Mouse (Mus musculus) cerebellum, adult 2 months (tissue): ENCODE results near the gene Onecut1. TPM values are rescaled to one million over a fixed set of nuclear protein-coding genes. Genes with fewer than 3 reads are reported as not detected.

Experiments used
- DNase-seq, 2 experiments: peaks; one replicate each; pipeline ENCODE4 v3.0.0; 2021
- H3K27ac ChIP-seq: fragments of 200-500 bp; 2 replicates; pipeline ENCODE4 v1.5.1; 2012; ENCODE audit warnings: low read length, control low read depth, inconsistent platforms; ENCODE audit not compliant: insufficient read depth
- H3K27me3 ChIP-seq: fragments of 200-500 bp; 2 replicates; pipeline ENCODE4 v1.6.1; 2012; ENCODE audit warnings: inconsistent platforms, mild to moderate bottlenecking, low read length, moderate library complexity; ENCODE audit not compliant: control insufficient read depth, insufficient read depth
- H3K4me1 ChIP-seq: fragments of 200-500 bp; 2 replicates; pipeline ENCODE4 v1.6.1; 2011; ENCODE audit warnings: low read length; ENCODE audit not compliant: control insufficient read depth, insufficient read depth
- H3K4me3 ChIP-seq: fragments of 200-500 bp; replicated peaks from 2 replicates; pipeline ENCODE3; 2011; ENCODE audit warnings: mild to moderate bottlenecking, low read depth, low read length, control low read depth; ENCODE audit not compliant: insufficient read depth
- CTCF ChIP-seq: fragments of 200-500 bp; IDR thresholded peaks from 2 replicates; pipeline ENCODE4 v1.5.1; 2011; ENCODE audit warnings: low read depth, mild to moderate bottlenecking, control low read depth, low read length, moderate library complexity, borderline replicate concordance; ENCODE audit not compliant: insufficient read depth
- POLR2A ChIP-seq: fragments of 200-500 bp; IDR thresholded peaks from 2 replicates; pipeline ENCODE4 v1.6.1; 2011; ENCODE audit warnings: low read length, control low read depth, borderline replicate concordance; ENCODE audit not compliant: insufficient read depth
- WGBS: fragments of 180-500 bp; shearing (Covaris S2); methylation state at CpG from one replicate; pipeline ENCODE4 v1.1.7; 2018; 5-methylcytosine and 5-hydroxymethylcytosine counted together
- polyA plus RNA-seq: library from polyadenylated mRNA; depleted of rRNA; stranded (reverse); fragments of >200 nt; gene quantifications from 2 replicates; pipeline ENCODE4 v1.2.3, GENCODE M21; 2012

Onecut1 gene
- polyA plus RNA-seq, 1 experiment = 0.21 TPM

DNA sequence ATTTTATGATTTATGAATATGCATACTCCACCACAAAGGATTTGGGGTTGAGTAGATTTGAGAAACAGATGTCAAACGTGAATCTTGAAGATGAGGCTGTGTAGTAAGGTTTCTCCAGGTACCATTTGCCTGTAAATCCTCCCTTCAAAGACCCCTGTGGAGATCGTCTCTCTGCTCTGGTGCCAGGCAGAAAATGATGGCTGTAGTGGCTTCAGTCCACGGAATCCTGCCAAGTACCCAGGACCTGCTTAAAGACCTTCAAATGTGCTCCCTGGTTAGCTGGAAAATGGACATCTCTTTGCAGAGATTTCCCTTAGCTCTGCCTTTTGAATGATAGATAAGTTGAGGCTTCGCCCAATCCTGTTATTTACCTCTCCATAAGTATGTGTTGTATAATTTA is 26.1 kb downstream of the Onecut1 start:
- no peak overlapping the region for H3K4me3 ChIP-seq
- TF ChIP-seq POLR2A = no peak
- no peak for TF ChIP-seq CTCF

DNA sequence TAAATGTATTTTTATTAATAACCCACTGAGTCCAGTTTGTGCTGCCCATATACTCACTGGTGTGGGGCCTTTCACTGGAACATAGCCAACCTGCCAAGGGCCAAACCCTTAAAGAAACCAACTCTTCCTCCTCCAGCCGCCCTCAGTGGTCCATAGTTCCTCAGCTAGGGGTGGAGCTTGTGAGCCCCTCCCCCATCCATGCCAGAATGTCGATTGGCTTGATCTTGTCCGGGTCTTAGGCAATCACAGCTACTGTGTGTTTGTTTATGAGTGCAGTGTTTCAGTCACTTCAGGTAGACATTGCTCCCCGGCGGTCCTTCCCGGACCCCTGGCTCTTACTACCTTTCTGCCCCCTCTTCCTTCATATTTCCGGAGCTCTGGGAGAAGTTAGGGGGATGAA is 35.0 kb downstream of the Onecut1 start:
- no peak overlapping the region for H3K4me3 ChIP-seq
- TF ChIP-seq POLR2A (no peak), CTCF (no peak)
- no peak for DNase-seq
- H3K27ac ChIP-seq = no peak overlapping the region
- H3K27me3 ChIP-seq = no peaks in the 10 kb centered on the region
- H3K4me1 ChIP-seq = no peaks in the 10 kb centered on the region
- 86% methylated on average over 7 of the region's 7 CpGs for WGBS

More for the DNA sequence above, 26.1 kb downstream of the Onecut1 start:
- H3K27ac ChIP-seq = no peak overlapping the region
- H3K27me3 ChIP-seq = no peaks in the 10 kb centered on the region
- DNase-seq = no peak
- WGBS = 31% methylated on average over 4 of the region's 4 CpGs
- no peaks in the 10 kb centered on the region for H3K4me1 ChIP-seq

GRCm38 (mm10) chr9:74897375-74897982 is 35.8 kb downstream of the Onecut1 start:
- Histone ChIP-seq H3K27me3 (no peaks in the 10 kb centered on the region), H3K27ac (no peak overlapping the region), H3K4me3 (no peak overlapping the region), H3K4me1 (no peaks in the 10 kb centered on the region)
- TF ChIP-seq POLR2A = no peak
- TF ChIP-seq CTCF = no peak
- DNase-seq = no peak
- WGBS = 86% methylated on average over 4 of the region's 4 CpGs

DNA sequence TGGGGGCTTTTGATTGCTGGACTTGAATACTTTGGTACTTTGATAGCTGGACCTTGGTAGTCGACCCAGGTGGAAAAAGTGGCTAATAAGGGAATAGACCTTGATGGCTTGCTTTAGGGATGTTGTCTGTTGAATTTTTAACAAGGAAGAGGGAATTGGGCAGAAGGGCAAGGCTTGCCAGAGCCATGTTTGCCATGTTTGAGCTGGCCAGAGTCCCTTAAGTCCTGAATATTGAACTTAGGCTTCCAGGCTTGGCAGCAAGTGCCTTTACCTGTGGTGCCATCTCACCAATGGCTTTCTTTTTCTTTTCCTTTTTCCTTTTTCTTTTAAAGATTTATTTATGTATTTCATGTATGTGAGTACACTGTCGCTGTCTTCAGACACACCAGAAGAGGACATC is 38.4 kb downstream of the Onecut1 start:
- Histone ChIP-seq H3K4me1 (no peaks in the 10 kb centered on the region), H3K4me3 (no peak overlapping the region), H3K27ac (no peak overlapping the region), H3K27me3 (no peaks in the 10 kb centered on the region)
- DNase-seq = no peak
- WGBS = 88% methylated on average over 2 of the region's 2 CpGs
- TF ChIP-seq CTCF (no peak), POLR2A (no peak)

GRCm38 (mm10) chr9:74904866-74905508 is 43.3 kb downstream of the Onecut1 start:
- H3K4me3 ChIP-seq = no peak overlapping the region
- DNase-seq = peak; percentile 58 to 60
- H3K27me3 ChIP-seq = no peaks in the 10 kb centered on the region
- 17% methylated on average over 7 of the region's 7 CpGs for WGBS
- H3K27ac ChIP-seq = no peak overlapping the region
- TF ChIP-seq POLR2A (no peak), CTCF (peak; percentile 64; the same call in 1 of the 2 replicates)
- no peaks in the 10 kb centered on the region for H3K4me1 ChIP-seq

- WGBS = 54% methylated on average over 4 of the region's 4 CpGs
- no peak for DNase-seq
- TF ChIP-seq CTCF (no peak), POLR2A (no peak)
- Histone ChIP-seq H3K27ac (no peak overlapping the region), H3K4me3 (no peak overlapping the region), H3K4me1 (no peaks in the 10 kb centered on the region), H3K27me3 (no peaks in the 10 kb centered on the region)
These were observed 45.2 kb downstream of the Onecut1 start for GRCm38 (mm10) chr9:74906951-74907350.

- Histone ChIP-seq H3K27me3 (no peaks in the 10 kb centered on the region), H3K4me1 (no peaks in the 10 kb centered on the region), H3K27ac (no peak overlapping the region), H3K4me3 (no peak overlapping the region)
- peak; percentile 23 to 26 for DNase-seq
- WGBS = 44% methylated on average over 15 of the region's 15 CpGs
- TF ChIP-seq POLR2A = no peak
- TF ChIP-seq CTCF = no peak
These were observed 47.5 kb downstream of the Onecut1 start for GRCm38 (mm10) chr9:74909245-74909644.

DNA sequence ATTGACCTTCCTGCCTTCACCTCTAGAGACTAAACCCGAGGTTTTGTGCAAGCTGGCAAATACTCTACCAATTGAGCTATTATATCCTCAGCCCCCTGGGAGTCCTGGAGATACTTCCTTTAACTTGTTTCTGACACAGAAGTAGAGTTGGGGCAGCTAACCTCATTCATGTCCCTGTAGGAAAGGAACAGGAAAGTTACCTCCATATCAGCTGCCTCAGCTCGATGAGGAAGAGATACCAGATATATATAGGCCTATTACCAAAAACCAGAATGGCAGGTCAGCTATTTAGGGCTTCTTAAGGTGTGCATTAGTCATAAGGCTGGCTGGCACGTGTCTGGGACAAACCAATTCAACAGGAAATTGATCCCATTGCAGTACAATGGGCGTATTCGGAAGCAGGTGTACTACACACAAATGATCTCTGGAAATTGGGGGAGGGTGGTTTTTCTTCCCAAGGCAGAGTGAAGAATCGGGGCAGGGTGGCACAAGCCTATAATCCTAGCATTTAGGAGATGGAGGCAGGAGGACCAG is 48.6 kb downstream of the Onecut1 start:
- Histone ChIP-seq H3K27me3 (no peaks in the 10 kb centered on the region), H3K4me1 (no peaks in the 10 kb centered on the region), H3K27ac (no peak overlapping the region), H3K4me3 (no peak overlapping the region)
- WGBS = 92% methylated on average over 6 of the region's 6 CpGs
- TF ChIP-seq CTCF (no peak), POLR2A (no peak)
- no peak for DNase-seq
